Mouse (Mus musculus) cerebellum, postnatal 14 days (tissue): ENCODE results near the gene Gm12888.
"Not testable (repeated sequence)": the region's sequence is repeated elsewhere in the genome, so short reads cannot be mapped to it uniquely, and the experiment has no call there.

Experiments
- DNase-seq, 2 experiments: peaks; one replicate each; pipeline ENCODE4 v3.0.0; 2021; ENCODE audit warnings: mixed read lengths in 2 of 2

The Gm12888 gene

DNA sequence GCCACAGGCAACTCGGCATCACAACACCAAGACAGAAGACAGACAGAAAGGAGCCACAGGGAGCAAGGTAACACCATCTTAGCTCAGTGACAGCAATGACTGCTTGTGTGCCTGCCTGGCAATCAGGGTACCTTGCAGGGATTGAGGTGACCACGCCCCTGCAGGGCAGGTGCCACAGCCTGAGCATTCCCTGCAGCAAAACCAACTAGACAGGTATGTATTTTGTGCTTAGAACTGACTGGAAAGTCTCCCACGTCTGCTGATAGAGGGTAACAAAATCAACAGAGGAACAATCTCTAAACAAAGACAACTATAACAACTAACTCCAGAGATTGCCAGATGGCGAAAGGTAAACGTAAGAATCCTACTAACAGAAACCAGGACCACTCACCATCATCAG lies at the start of gene Gm12888:
Gene Gm12888 (minus strand): TSS at position 101 of the 400 bp plus-strand sequence.
- DNase-seq, result not testable (repeated sequence)
